Mouse (Mus musculus): ENCODE measurements at regions not wholly inside any gene's neighbourhood (a gene's known extent, or its start where the extent isn't known, plus 50 kb on each side); places are given as distances from the start of the nearest gene placed in this dataset.
"Not testable (repeated sequence)": the region's sequence is repeated elsewhere in the genome, so short reads cannot be mapped to it uniquely, and the experiment has no call there.

GRCm38 (mm10) chr9:27541585-27542151 is 145.1 kb downstream of the Spata19 start:
- Histone ChIP-seq H3K4me3 (replicated peaks; ENCODE audit: extremely low read depth, low read depth, low read length) (no peak overlapping the region), H3K4me1 (ENCODE audit: control insufficient read depth, insufficient read depth, low read length) (no peaks in the 10 kb centered on the region)
- TF ChIP-seq POLR2A (IDR thresholded peaks at IDR 0.05; ENCODE audit: borderline replicate concordance, extremely low read depth, low read depth, low read length), result no peak
- TF ChIP-seq CTCF (IDR thresholded peaks at IDR 0.05; ENCODE audit: insufficient read depth, low read length), result no peak
- DNase-seq, result no peak
- 80% methylated on average over 2 of the region's 2 CpGs for WGBS

GRCm38 (mm10) chr9:27554697-27555096 is 158.1 kb downstream of the Spata19 start:
- not testable (repeated sequence) for H3K4me1 ChIP-seq (ENCODE audit: control insufficient read depth, insufficient read depth, low read length); DNase-seq; H3K4me3 ChIP-seq (replicated peaks; ENCODE audit: extremely low read depth, low read depth, low read length)

- WGBS, result 32% methylated on average over 6 of the region's 6 CpGs
Observed at GRCm38 (mm10) chr9:27556315-27557225, 160.0 kb downstream of the Spata19 start.

GRCm38 (mm10) chr9:27557886-27558285 is 161.3 kb downstream of the Spata19 start:
- no peaks in the 10 kb centered on the region for H3K4me1 ChIP-seq (ENCODE audit: control insufficient read depth, insufficient read depth, low read length)
- TF ChIP-seq POLR2A (IDR thresholded peaks at IDR 0.05; ENCODE audit: borderline replicate concordance, extremely low read depth, low read depth, low read length) (no peak), CTCF (IDR thresholded peaks at IDR 0.05; ENCODE audit: insufficient read depth, low read length) (no peak)
- WGBS, result 68% methylated on average over 1 of the region's 1 CpGs
- H3K4me3 ChIP-seq (replicated peaks; ENCODE audit: extremely low read depth, low read depth, low read length), result no peak overlapping the region
- DNase-seq, result no peak

More at GRCm38 (mm10) chr9:27556315-27557225, 160.0 kb downstream of the Spata19 start:
- H3K4me3 ChIP-seq (replicated peaks; ENCODE audit: extremely low read depth, low read depth, low read length), result no peak overlapping the region
- TF ChIP-seq CTCF (IDR thresholded peaks at IDR 0.05; ENCODE audit: insufficient read depth, low read length) (no peak), POLR2A (IDR thresholded peaks at IDR 0.05; ENCODE audit: borderline replicate concordance, extremely low read depth, low read depth, low read length) (no peak)
- no peak for DNase-seq
- no peaks in the 10 kb centered on the region for H3K4me1 ChIP-seq (ENCODE audit: control insufficient read depth, insufficient read depth, low read length)

GRCm38 (mm10) chr9:27558286-27558685 is 161.7 kb downstream of the Spata19 start:
- WGBS, result 80% methylated on average over 3 of the region's 3 CpGs
- TF ChIP-seq POLR2A (IDR thresholded peaks at IDR 0.05; ENCODE audit: borderline replicate concordance, extremely low read depth, low read depth, low read length) (no peak), CTCF (IDR thresholded peaks at IDR 0.05; ENCODE audit: insufficient read depth, low read length) (no peak)
- Histone ChIP-seq H3K4me3 (replicated peaks; ENCODE audit: extremely low read depth, low read depth, low read length) (no peak overlapping the region), H3K4me1 (ENCODE audit: control insufficient read depth, insufficient read depth, low read length) (no peaks in the 10 kb centered on the region)
- no peak for DNase-seq

GRCm38 (mm10) chr9:27568372-27569053 is 171.9 kb downstream of the Spata19 start:
- no peak for DNase-seq
- no peak for TF ChIP-seq CTCF (IDR thresholded peaks at IDR 0.05; ENCODE audit: insufficient read depth, low read length)
- TF ChIP-seq POLR2A (IDR thresholded peaks at IDR 0.05; ENCODE audit: borderline replicate concordance, extremely low read depth, low read depth, low read length), result no peak
- Histone ChIP-seq H3K4me1 (ENCODE audit: control insufficient read depth, insufficient read depth, low read length) (no peaks in the 10 kb centered on the region), H3K4me3 (replicated peaks; ENCODE audit: extremely low read depth, low read depth, low read length) (no peak overlapping the region)
- 73% methylated on average over 8 of the region's 8 CpGs for WGBS

- TF ChIP-seq POLR2A (IDR thresholded peaks at IDR 0.05; ENCODE audit: borderline replicate concordance, extremely low read depth, low read depth, low read length) (no peak), CTCF (IDR thresholded peaks at IDR 0.05; ENCODE audit: insufficient read depth, low read length) (no peak)
- no peak for DNase-seq
- 85% methylated on average over 7 of the region's 7 CpGs for WGBS
- Histone ChIP-seq H3K4me1 (ENCODE audit: control insufficient read depth, insufficient read depth, low read length) (no peaks in the 10 kb centered on the region), H3K4me3 (replicated peaks; ENCODE audit: extremely low read depth, low read depth, low read length) (no peak overlapping the region)
Observed at GRCm38 (mm10) chr9:27569054-27569387, 172.4 kb downstream of the Spata19 start.

GRCm38 (mm10) chr9:27617096-27617839 is 173.3 kb upstream of the Opcml start:
- H3K4me3 ChIP-seq (replicated peaks; ENCODE audit: extremely low read depth, low read depth, low read length), result no peak overlapping the region
- 35% methylated on average over 7 of the region's 7 CpGs for WGBS
- TF ChIP-seq CTCF (IDR thresholded peaks at IDR 0.05; ENCODE audit: insufficient read depth, low read length) (no peak), POLR2A (IDR thresholded peaks at IDR 0.05; ENCODE audit: borderline replicate concordance, extremely low read depth, low read depth, low read length) (no peak)
- H3K4me1 ChIP-seq (ENCODE audit: control insufficient read depth, insufficient read depth, low read length), result no peaks in the 10 kb centered on the region
- no peak for DNase-seq

GRCm38 (mm10) chr9:27634901-27635300 is 155.7 kb upstream of the Opcml start:
- WGBS, result 67% methylated on average over 6 of the region's 6 CpGs
- no peak for DNase-seq
- no peaks in the 10 kb centered on the region for H3K4me1 ChIP-seq (ENCODE audit: control insufficient read depth, insufficient read depth, low read length)
- no peak for TF ChIP-seq POLR2A (IDR thresholded peaks at IDR 0.05; ENCODE audit: borderline replicate concordance, extremely low read depth, low read depth, low read length)
- no peak for TF ChIP-seq CTCF (IDR thresholded peaks at IDR 0.05; ENCODE audit: insufficient read depth, low read length)
- H3K4me3 ChIP-seq (replicated peaks; ENCODE audit: extremely low read depth, low read depth, low read length), result no peak overlapping the region
